Mouse (Mus musculus) forebrain, embryonic 13.5 days (tissue): Measurements from ENCODE around the gene Acvr1. TPM values are rescaled to one million over a fixed set of nuclear protein-coding genes. Genes with fewer than 3 reads are reported as not detected.

ENCODE experiments used
- ATAC-seq: fragments of 200-750 bp; cut with Nextera tagmentation; 2 replicates; pipeline ENCODE4 v1.8.0; 2017
- H3K27ac ChIP-seq: fragments of 300-500 bp; sonication (generic); 2 replicates; pipeline ENCODE4 v1.5.1; 2015; ENCODE audit warnings: inconsistent platforms, mild to moderate bottlenecking, moderate library complexity
- H3K27me3 ChIP-seq: fragments of 300-500 bp; sonication (generic); 2 replicates; pipeline ENCODE4 v1.6.1; 2015; ENCODE audit warnings: mild to moderate bottlenecking, inconsistent platforms
- H3K36me3 ChIP-seq: fragments of 300-500 bp; sonication (generic); 2 replicates; pipeline ENCODE4 v1.6.1; 2015; ENCODE audit warnings: mild to moderate bottlenecking, inconsistent platforms; ENCODE audit not compliant: poor library complexity, severe bottlenecking
- H3K4me1 ChIP-seq: fragments of 300-500 bp; sonication (generic); 2 replicates; pipeline ENCODE4 v1.6.1; 2015; ENCODE audit warnings: inconsistent platforms
- H3K4me2 ChIP-seq: fragments of 300-500 bp; sonication (generic); 2 replicates; pipeline ENCODE4 v1.6.1; 2015; ENCODE audit warnings: inconsistent platforms, mild to moderate bottlenecking, moderate library complexity
- H3K4me3 ChIP-seq: fragments of 300-500 bp; sonication (generic); 2 replicates; pipeline ENCODE4 v1.5.1; 2015; ENCODE audit warnings: mild to moderate bottlenecking, inconsistent platforms
- H3K9ac ChIP-seq: fragments of 300-500 bp; sonication (generic); 2 replicates; pipeline ENCODE4 v1.6.1; 2015; ENCODE audit warnings: mild to moderate bottlenecking, inconsistent platforms
- H3K9me3 ChIP-seq: fragments of 300-500 bp; sonication (generic); replicated peaks from 2 replicates; pipeline ENCODE4 v1.6.1; 2016; ENCODE audit warnings: inconsistent platforms
- WGBS: fragments of 180-500 bp; shearing (Covaris S2); methylation state at CpG from one replicate; pipeline ENCODE4 v1.1.7; 2015; 5-methylcytosine and 5-hydroxymethylcytosine counted together
- polyA plus RNA-seq: library from polyadenylated mRNA; unstranded; fragments of >200 nt; fragmentation: Nextera tagmentation; extraction: Ambion mirVana; gene quantifications from 2 replicates; pipeline ENCODE4 v1.2.1, GENCODE M21; 2015

Acvr1 gene
- polyA plus RNA-seq, 1 experiment from 2014 or later: 4.6 TPM

GRCm38 (mm10) chr2:58485152-58485551 lies 81.8 kb downstream of the Acvr1 start:
- H3K27ac ChIP-seq: peak overlapping the region; percentile 69; the same call in 1 of the 2 replicates

GRCm38 (mm10) chr2:58484284-58484965 lies 82.5 kb downstream of the Acvr1 start:
- Histone ChIP-seq H3K9ac (no peak overlapping the region), H3K4me2 (no peak overlapping the region), H3K4me3 (no peak overlapping the region), H3K4me1 (peaks cover 35% of the 10 kb centered on the region), H3K36me3 (0 out of 2 replicates have a peak, but pooled peaks cover 3% of the 10 kb centered on the region), H3K9me3 (no peaks in the 10 kb centered on the region), H3K27me3 (no peaks in the 10 kb centered on the region), H3K27ac (peak overlapping the region; percentile 69)
- 60% methylated on average over 7 of the region's 7 CpGs for WGBS
- peak; percentile 60 for ATAC-seq

More at GRCm38 (mm10) chr2:58485152-58485551, 81.8 kb downstream of the Acvr1 start:
- no peak overlapping the region for H3K4me2 ChIP-seq
- no peak overlapping the region for H3K4me3 ChIP-seq
- ATAC-seq: peak; percentile 22; the same call in 1 of the 2 replicates
- WGBS: 25% methylated on average over 4 of the region's 4 CpGs
- no peaks in the 10 kb centered on the region for H3K36me3 ChIP-seq
- H3K9ac ChIP-seq: no peak overlapping the region
- H3K9me3 ChIP-seq: no peaks in the 10 kb centered on the region
- H3K27me3 ChIP-seq: no peaks in the 10 kb centered on the region
- H3K4me1 ChIP-seq: peaks cover 35% of the 10 kb centered on the region

GRCm38 (mm10) chr2:58481450-58482100 lies 85.4 kb downstream of the Acvr1 start:
- WGBS: 85% methylated on average over 9 of the region's 9 CpGs
- Histone ChIP-seq H3K9me3 (no peaks in the 10 kb centered on the region), H3K4me3 (no peak overlapping the region), H3K9ac (no peak overlapping the region), H3K36me3 (0 out of 2 replicates have a peak, but pooled peaks cover 11% of the 10 kb centered on the region), H3K4me1 (peaks cover 25% of the 10 kb centered on the region), H3K27me3 (no peaks in the 10 kb centered on the region), H3K4me2 (no peak overlapping the region), H3K27ac (no peak overlapping the region)
- ATAC-seq: no peak

- no peak for ATAC-seq
- Histone ChIP-seq H3K9ac (no peak overlapping the region), H3K9me3 (no peaks in the 10 kb centered on the region), H3K36me3 (0 out of 2 replicates have a peak, but pooled peaks cover 11% of the 10 kb centered on the region), H3K27ac (no peak overlapping the region), H3K4me2 (no peak overlapping the region), H3K4me1 (peaks cover 26% of the 10 kb centered on the region), H3K27me3 (no peaks in the 10 kb centered on the region), H3K4me3 (no peak overlapping the region)
- WGBS: 79% methylated on average over 6 of the region's 6 CpGs
Observed at GRCm38 (mm10) chr2:58480764-58481163, 86.2 kb downstream of the Acvr1 start.

- Histone ChIP-seq H3K9me3 (no peaks in the 10 kb centered on the region), H3K4me1 (peaks cover 27% of the 10 kb centered on the region), H3K36me3 (0 out of 2 replicates have a peak, but pooled peaks cover 11% of the 10 kb centered on the region), H3K9ac (no peak overlapping the region), H3K4me3 (no peak overlapping the region), H3K27ac (no peak overlapping the region), H3K4me2 (no peak overlapping the region), H3K27me3 (no peaks in the 10 kb centered on the region)
- WGBS: 87% methylated on average over 10 of the region's 10 CpGs
- no peak for ATAC-seq
Observed at GRCm38 (mm10) chr2:58479536-58479935, 87.4 kb downstream of the Acvr1 start.

- Histone ChIP-seq H3K36me3 (0 out of 2 replicates have a peak, but pooled peaks cover 14% of the 10 kb centered on the region), H3K4me1 (peaks cover 29% of the 10 kb centered on the region), H3K27me3 (no peaks in the 10 kb centered on the region), H3K4me3 (no peak overlapping the region), H3K9me3 (no peaks in the 10 kb centered on the region), H3K27ac (no peak overlapping the region), H3K9ac (no peak overlapping the region), H3K4me2 (no peak overlapping the region)
- no peak for ATAC-seq
- WGBS: 91% methylated on average over 4 of the region's 4 CpGs
Observed at GRCm38 (mm10) chr2:58478144-58478543, 88.8 kb downstream of the Acvr1 start.

- 61% methylated on average over 12 of the region's 12 CpGs for WGBS
- Histone ChIP-seq H3K4me2 (no peak overlapping the region), H3K27me3 (no peaks in the 10 kb centered on the region), H3K36me3 (peaks cover 14% of the 10 kb centered on the region; the same call in 1 of the 2 replicates), H3K4me1 (peaks cover 29% of the 10 kb centered on the region), H3K4me3 (no peak overlapping the region), H3K27ac (no peak overlapping the region), H3K9ac (no peak overlapping the region), H3K9me3 (no peaks in the 10 kb centered on the region)
- peak; percentile 72 for ATAC-seq
Observed at GRCm38 (mm10) chr2:58476956-58477715, 89.8 kb downstream of the Acvr1 start.

GRCm38 (mm10) chr2:58475578-58475977 lies 91.4 kb downstream of the Acvr1 start:
- WGBS: 30% methylated on average over 8 of the region's 8 CpGs
- peak; percentile 62; the same call in 1 of the 2 replicates for ATAC-seq

GRCm38 (mm10) chr2:58470290-58470689 lies 96.7 kb downstream of the Acvr1 start:
- ATAC-seq: no peak
- 91% methylated on average over 7 of the region's 7 CpGs for WGBS
- Histone ChIP-seq H3K4me1 (peaks cover 16% of the 10 kb centered on the region), H3K9me3 (0 out of 2 replicates have a peak, but pooled peaks cover 3% of the 10 kb centered on the region), H3K27ac (no peak overlapping the region), H3K36me3 (peaks cover 41% of the 10 kb centered on the region), H3K4me3 (no peak overlapping the region), H3K4me2 (no peak overlapping the region), H3K9ac (no peak overlapping the region), H3K27me3 (no peaks in the 10 kb centered on the region)

More at GRCm38 (mm10) chr2:58475578-58475977, 91.4 kb downstream of the Acvr1 start:
- peak overlapping the region; percentile 22; the same call in 1 of the 2 replicates for H3K27ac ChIP-seq
- no peak overlapping the region for H3K4me2 ChIP-seq
- H3K4me3 ChIP-seq: no peak overlapping the region
- H3K27me3 ChIP-seq: no peaks in the 10 kb centered on the region
- no peak overlapping the region for H3K9ac ChIP-seq
- peaks cover 17% of the 10 kb centered on the region; the same call in 1 of the 2 replicates for H3K36me3 ChIP-seq
- no peaks in the 10 kb centered on the region for H3K9me3 ChIP-seq
- peaks cover 29% of the 10 kb centered on the region for H3K4me1 ChIP-seq

- Histone ChIP-seq H3K4me3 (no peak within 1 kb of the TSS), H3K9ac (no peak within 1 kb of the TSS), H3K36me3 (peaks cover 46% of the 10 kb centered on the region), H3K4me1 (peaks cover 11% of the 10 kb centered on the region), H3K27ac (no peak within 1 kb of the TSS), H3K27me3 (no peaks in the 10 kb centered on the region), H3K4me2 (no peak within 1 kb of the TSS), H3K9me3 (0 out of 2 replicates have a peak, but pooled peaks cover 3% of the 10 kb centered on the region)
- no peak for ATAC-seq
- 92% methylated on average over 7 of the region's 7 CpGs for WGBS
Observed at GRCm38 (mm10) chr2:58469816-58470215, 97.1 kb downstream of the Acvr1 start, which contains the start of gene Gm17409. Gene Gm17409, plus strand, starts transcription at chr2:58470116.

- ATAC-seq: no peak
- H3K27me3 ChIP-seq: no peaks in the 10 kb centered on the region
- no peak overlapping the region for H3K4me3 ChIP-seq
- no peaks in the 10 kb centered on the region for H3K9me3 ChIP-seq
- H3K4me1 ChIP-seq: no peaks in the 10 kb centered on the region
- 83% methylated on average over 14 of the region's 14 CpGs for WGBS
- no peak overlapping the region for H3K27ac ChIP-seq
- peaks cover 51% of the 10 kb centered on the region for H3K36me3 ChIP-seq
- H3K9ac ChIP-seq: no peak overlapping the region
- no peak overlapping the region for H3K4me2 ChIP-seq
Observed at GRCm38 (mm10) chr2:58458820-58459371, 108.1 kb downstream of the Acvr1 start.
